8 mouse cellular contexts compared by ENCODE assay signal in genomic region chr8:56615005-56615404, GRCm38 (mm10).
DNase-seq lines count a peak whose midpoint lies in the region; ATAC-seq and TF ChIP-seq lines count a peak whose summit lies in the region.

No protein-coding gene starts in this region.

- H3K79me2 ChIP-seq in MEL (ENCODE audit: control insufficient read depth, insufficient read depth, low read length, poor library complexity), result no peaks in the 10 kb centered on the region

- peak; percentile 38 to 80 (median 70); a peak in 5 of 6 replicates for TF ChIP-seq CTCF in MEL (IDR thresholded peaks at IDR 0.05 in 2 of 3, conservative IDR thresholded peaks at IDR 0.05 in 1 of 3; ENCODE audit: control insufficient read depth in 1 of 3, insufficient read depth in 1 of 3, low read depth in 2 of 3, low read length in 3 of 3, poor library complexity in 1 of 3, severe bottlenecking in 1 of 3)
- TF ChIP-seq CTCF in cerebellum, adult 2 months (IDR thresholded peaks at IDR 0.05; ENCODE audit: borderline replicate concordance, insufficient read depth, low read depth, low read length), result peak; percentile 40; the same call in 1 of the 2 replicates

- ATAC-seq in frontal cortex, adult (ENCODE audit: low TSS enrichment), result peak; percentile 87
- peak; percentile 63; the same call in 1 of the 2 replicates for ATAC-seq in kidney, embryonic 16.5 days (ENCODE audit: low FRiP score, low TSS enrichment)
- ATAC-seq in lung, embryonic 15.5 days (ENCODE audit: borderline replicate concordance, extremely low read depth, low FRiP score, low TSS enrichment), result 0 out of 2 replicates have a peak, but pooled peaks have one; percentile 42

- peak; percentile 40 for TF ChIP-seq RAD21 in MEL (IDR thresholded peaks at IDR 0.05; ENCODE audit: low read depth, low read length)

- peak; percentile 30 to 53 for DNase-seq in adrenal gland, adult 18-20 months (ENCODE audit: low spot score in 2 of 2)
- no peak for DNase-seq in adrenal gland, postnatal 4 days (ENCODE audit: low spot score in 2 of 2)
- peak; percentile 73 for DNase-seq in MEL (ENCODE audit: low read depth, low spot score)
- DNase-seq in cerebellum, adult 2 months, result peak in 1 of 2 experiments; percentile 36
- peak; percentile 94 for DNase-seq in retina, embryonic 14.5 days (ENCODE audit: low spot score)

- H3K9me3 ChIP-seq in MEL (replicated peaks; ENCODE audit: insufficient read depth, low read length), result no peaks in the 10 kb centered on the region
- H3K9me3 ChIP-seq in kidney, embryonic 16.5 days (ENCODE audit: low read length), result no peaks in the 10 kb centered on the region
- H3K9me3 ChIP-seq in lung, embryonic 15.5 days, result no peaks in the 10 kb centered on the region

- H3K4me2 ChIP-seq in kidney, embryonic 16.5 days (replicated peaks; ENCODE audit: low read depth, low read length), result no peak overlapping the region
- H3K4me2 ChIP-seq in lung, embryonic 15.5 days, result no peak overlapping the region

- H3K27ac ChIP-seq in MEL (ENCODE audit: control insufficient read depth, low read depth, low read length), result no peak overlapping the region
- H3K27ac ChIP-seq in cerebellum, adult 2 months (ENCODE audit: insufficient read depth, low read length), result no peak overlapping the region
- H3K27ac ChIP-seq in kidney, embryonic 16.5 days (ENCODE audit: low read length), result no peak overlapping the region
- no peak overlapping the region for H3K27ac ChIP-seq in lung, embryonic 15.5 days

- 3% methylated on average over 5 of the region's 5 CpGs for WGBS in cerebellum, adult 2 months
- 14% methylated on average over 5 of the region's 5 CpGs for WGBS in kidney, embryonic 16.5 days
- 6% methylated on average over 5 of the region's 5 CpGs for WGBS in lung, embryonic 15.5 days

- H3K9ac ChIP-seq in MEL (ENCODE audit: control insufficient read depth, low read depth, low read length, poor library complexity, severe bottlenecking), result no peak overlapping the region
- no peak overlapping the region for H3K9ac ChIP-seq in kidney, embryonic 16.5 days (replicated peaks; ENCODE audit: low read length)
- H3K9ac ChIP-seq in lung, embryonic 15.5 days, result no peak overlapping the region

- H3K36me3 ChIP-seq in MEL (ENCODE audit: control insufficient read depth in 1 of 2, insufficient read depth in 2 of 2, low read length in 2 of 2), result peaks cover 0 to 2% of the 10 kb centered on the region in 2 experiments; a peak in 1 of 4 replicates
- no peaks in the 10 kb centered on the region for H3K36me3 ChIP-seq in kidney, embryonic 16.5 days (ENCODE audit: insufficient read depth, low read length)
- no peaks in the 10 kb centered on the region for H3K36me3 ChIP-seq in lung, embryonic 15.5 days

- H3K4me3 ChIP-seq in MEL (ENCODE audit: control insufficient read depth in 1 of 2, insufficient read depth in 1 of 2, low read depth in 2 of 2, low read length in 2 of 2), result 0 out of 4 replicates have a peak overlapping the region, but pooled peaks of 1 of the 2 experiments have one; percentile 45
- H3K4me3 ChIP-seq in cerebellum, adult 2 months (replicated peaks; ENCODE audit: insufficient read depth, low read depth, low read length), result no peak overlapping the region
- H3K4me3 ChIP-seq in kidney, embryonic 16.5 days (ENCODE audit: low read length), result no peak overlapping the region
- no peak overlapping the region for H3K4me3 ChIP-seq in lung, embryonic 15.5 days

- no peaks in the 10 kb centered on the region; a peak in 1 of 4 replicates for H3K27me3 ChIP-seq in MEL (ENCODE audit: control insufficient read depth in 1 of 2, insufficient read depth in 2 of 2, low read length in 2 of 2)
- H3K27me3 ChIP-seq in cerebellum, adult 2 months (ENCODE audit: control insufficient read depth, insufficient read depth, low read length), result no peaks in the 10 kb centered on the region; the same call in 1 of the 2 replicates
- H3K27me3 ChIP-seq in kidney, embryonic 16.5 days (ENCODE audit: insufficient read depth, low read length), result peaks cover 24% of the 10 kb centered on the region
- peaks cover 13% of the 10 kb centered on the region for H3K27me3 ChIP-seq in lung, embryonic 15.5 days

- H3K4me1 ChIP-seq in MEL (ENCODE audit: control insufficient read depth in 1 of 2, insufficient read depth in 2 of 2, low read length in 2 of 2), result peaks cover 0 to 1% of the 10 kb centered on the region in 2 experiments; a peak in 1 of 4 replicates
- H3K4me1 ChIP-seq in cerebellum, adult 2 months (ENCODE audit: control insufficient read depth, insufficient read depth, low read length), result no peaks in the 10 kb centered on the region
- H3K4me1 ChIP-seq in kidney, embryonic 16.5 days (ENCODE audit: insufficient read depth, low read length), result no peaks in the 10 kb centered on the region
- no peaks in the 10 kb centered on the region for H3K4me1 ChIP-seq in lung, embryonic 15.5 days

- no peak for TF ChIP-seq POLR2A in MEL (IDR thresholded peaks at IDR 0.05; ENCODE audit: control insufficient read depth in 1 of 2, insufficient read depth in 1 of 2, low read depth in 1 of 2, low read length in 2 of 2, poor library complexity in 1 of 2)
- TF ChIP-seq POLR2A in cerebellum, adult 2 months (IDR thresholded peaks at IDR 0.05; ENCODE audit: borderline replicate concordance, insufficient read depth, low read length), result no peak

- no peak for TF ChIP-seq EP300 in MEL (IDR thresholded peaks at IDR 0.05; ENCODE audit: low read depth in 1 of 2, low read length in 2 of 2)

TF ChIP-seq in MEL, 35 proteins besides CTCF, POLR2A, EP300 and RAD21:
- no peak for TF ChIP-seq MEF2A (IDR thresholded peaks at IDR 0.05; ENCODE audit: extremely low read depth, insufficient replicate concordance, low read depth, low read length, poor library complexity, severe bottlenecking)
- peak; percentile 46 for TF ChIP-seq ZC3H11A (IDR thresholded peaks at IDR 0.05; ENCODE audit: low read depth, low read length)
- no peak for TF ChIP-seq BHLHE40 (IDR thresholded peaks at IDR 0.05; ENCODE audit: borderline replicate concordance, low read depth, low read length)
- TF ChIP-seq SMC3 (IDR thresholded peaks at IDR 0.05; ENCODE audit: low read depth, low read length), result peak; percentile 71
- TF ChIP-seq TCF12 (IDR thresholded peaks at IDR 0.05; ENCODE audit: low read depth, low read length), result no peak
- 0 out of 2 replicates have a peak, but pooled peaks have one; percentile 24 for TF ChIP-seq JUND (IDR thresholded peaks at IDR 0.05; ENCODE audit: low read depth, low read length)
- 0 out of 2 replicates have a peak, but pooled peaks have one; percentile 32 for TF ChIP-seq GATA1 (IDR thresholded peaks at IDR 0.05; ENCODE audit: low read depth, low read length)

Comparison
In these comparisons a context has a peak if more than half of its experiments do, and no peak if none do; other contexts are left out.
1. DNase-seq: peak in adrenal gland, adult 18-20 months (2 of 2), MEL (single experiment) and retina, embryonic 14.5 days (single experiment); none in adrenal gland, postnatal 4 days (0 of 2).
2. Peak in every context shown above with its lines, with median percentiles within 50 percentile points of each other: ATAC-seq.